Mouse (Mus musculus) CH12.LX (cell line): ENCODE measurements around the gene Gbgt1.

Experiments
- KAT2A ChIP-seq: IDR thresholded peaks from 2 replicates; pipeline ENCODE4 v1.6.1; 2012; ENCODE audit warnings: low read length, improper control_type of control experiment, inconsistent platforms; ENCODE audit not compliant: insufficient replicate concordance
- POLR2A ChIP-seq: IDR thresholded peaks from 2 replicates; pipeline ENCODE4 v1.6.1; 2011; ENCODE audit warnings: low read depth, mild to moderate bottlenecking, improper control_type of control experiment, low read length
- USF1 ChIP-seq: IDR thresholded peaks from 2 replicates; pipeline ENCODE4 v1.6.1; 2014; ENCODE audit warnings: low read depth, mild to moderate bottlenecking, inconsistent platforms, low read length, improper control_type of control experiment
- ZNF384 ChIP-seq: IDR thresholded peaks from 2 replicates; pipeline ENCODE4 v1.6.1; 2012; ENCODE audit warnings: low read depth, low read length, improper control_type of control experiment, inconsistent platforms

DNA sequence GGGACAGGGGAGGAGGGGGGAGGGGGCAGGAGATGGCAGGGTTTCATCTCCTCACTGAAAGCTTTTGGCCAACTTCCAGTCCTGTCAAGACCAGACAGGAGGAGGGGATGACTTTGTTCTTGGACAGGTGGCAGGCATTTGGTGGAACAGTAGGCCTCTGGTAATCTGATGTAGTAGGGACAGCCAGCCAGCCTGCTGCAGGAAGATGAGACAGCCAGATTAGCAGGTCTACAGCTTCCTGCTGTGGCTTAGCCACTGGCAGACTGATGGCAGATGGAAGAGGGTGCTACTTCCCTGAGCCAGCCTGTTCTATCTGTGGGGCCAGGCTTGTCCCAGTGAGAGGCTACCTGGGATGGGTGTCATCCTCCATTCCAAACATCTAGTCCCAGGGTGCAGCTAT is 49.3 kb downstream of the Gbgt1 start:
- no peak for TF ChIP-seq POLR2A
- no peak for TF ChIP-seq ZNF384
- no peak for TF ChIP-seq USF1
- no peak for TF ChIP-seq KAT2A
